Mouse (Mus musculus): ENCODE data around the gene Olfr1326-ps1.

The Olfr1326-ps1 gene

DNA sequence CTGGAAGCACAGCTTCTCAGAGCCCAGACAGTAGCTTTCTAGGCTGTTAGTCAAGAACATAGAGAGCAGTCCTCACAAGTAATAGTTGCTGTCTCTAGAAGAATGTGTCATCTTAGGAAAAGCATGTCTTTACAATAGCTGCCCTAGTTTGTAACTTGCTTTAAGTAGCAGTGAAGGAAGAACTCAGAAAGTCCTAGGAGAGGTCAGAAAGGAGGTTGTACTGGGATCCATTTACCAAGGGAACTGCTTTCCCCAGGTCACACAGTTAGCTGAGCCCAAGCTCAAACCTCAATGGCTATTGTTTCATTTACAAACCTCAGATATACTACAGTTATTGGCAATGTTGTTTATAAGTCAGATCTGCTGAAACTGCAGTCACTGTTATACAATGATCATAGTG is at the start of gene Olfr1326-ps1:
Gene Olfr1326-ps1, minus strand, starts transcription at position 101 of the 400 bp plus-strand sequence.
- DNase-seq = no peak

DNA sequence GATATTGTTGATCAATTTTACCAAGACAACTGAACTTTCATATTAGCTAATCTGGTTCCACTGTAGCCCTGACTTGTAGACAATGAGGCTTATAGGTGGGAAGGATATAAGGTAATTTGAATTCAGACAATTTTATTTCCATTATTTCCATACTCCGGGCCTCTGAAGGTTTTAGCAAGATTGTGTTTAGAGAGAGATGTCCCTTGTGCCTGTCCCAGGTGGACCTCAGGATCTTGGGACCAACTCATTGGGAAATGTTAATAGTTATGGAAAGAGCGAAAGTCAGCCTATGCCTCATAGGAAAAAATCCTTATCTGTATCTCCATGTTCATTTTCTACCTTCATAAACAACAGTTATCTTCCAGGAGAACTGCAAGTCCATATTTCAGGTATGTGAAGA is 17.7 kb upstream of the Olfr1326-ps1 start, which contains the start of gene Olfr1325:
Gene Olfr1325, plus strand, starts transcription at position 301 of the 400 bp plus-strand sequence.
- DNase-seq = no peak
